ENCODE assay signal across 14 mouse cellular contexts in the genomic region with DNA sequence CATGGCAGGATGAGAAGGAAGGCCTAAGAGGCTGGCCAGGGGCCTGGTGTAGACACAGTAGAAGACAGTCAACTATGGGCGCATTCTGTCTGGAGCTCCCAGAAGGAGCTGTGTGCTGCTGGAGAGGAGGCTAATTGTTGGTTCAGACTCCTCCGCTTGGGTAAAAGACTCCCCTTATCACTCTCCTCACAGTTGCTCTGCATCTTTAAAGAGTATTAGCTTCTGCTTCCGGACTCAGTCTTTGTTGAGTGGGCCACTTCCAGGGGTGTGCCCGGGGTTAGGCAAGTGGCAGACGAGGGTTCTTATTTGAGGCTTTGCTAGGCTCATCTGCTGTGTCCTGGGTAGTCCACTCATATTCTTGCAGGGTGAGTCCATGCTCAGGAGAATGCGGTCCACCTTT.
"Had no signal": no experiment of that assay in that cellular context is flagged by ENCODE, and none has a peak within 500 bp of the region (broad histone marks: within the 10 kb centered on the region; RNA-seq: fewer than 3 reads in every experiment).

No protein-coding gene starts in this region.

- DNase-seq: liver, postnatal 0 days; lung, adult 2 months; lung, postnatal 14 days; lung, postnatal 36 days; right cerebral cortex, postnatal 14 days; thymus, adult 2 months; thymus, postnatal 25 days; thymus, postnatal 4 days had no signal

- H3K4me1 ChIP-seq: lung, embryonic 15.5 days; midbrain, embryonic 13.5 days; midbrain, embryonic 15.5 days; neural tube, embryonic 12.5 days; stomach, embryonic 15.5 days had no signal

- H3K27me3 ChIP-seq: lung, embryonic 15.5 days; midbrain, embryonic 13.5 days; midbrain, embryonic 15.5 days; neural tube, embryonic 12.5 days; stomach, embryonic 15.5 days had no signal

- H3K9me3 ChIP-seq: lung, embryonic 15.5 days; midbrain, embryonic 13.5 days; midbrain, embryonic 15.5 days; neural tube, embryonic 12.5 days; stomach, embryonic 15.5 days had no signal

- H3K4me3 ChIP-seq: lung, embryonic 15.5 days; midbrain, embryonic 13.5 days; midbrain, embryonic 15.5 days; neural tube, embryonic 12.5 days; stomach, embryonic 15.5 days had no signal

- ATAC-seq: liver, postnatal 0 days; lung, postnatal 0 days; midbrain, embryonic 13.5 days; midbrain, embryonic 15.5 days had no signal
